Mouse (Mus musculus) embryonic facial prominence, embryonic 15.5 days (tissue): ENCODE data around the gene Mettl7b. TPM values are rescaled to one million over a fixed set of nuclear protein-coding genes. Genes with fewer than 3 reads are reported as not detected.
A peak's percentile ranks its signal among the peaks of the same experiment; 100 is the strongest.

ENCODE experiments used
- ATAC-seq: fragments of 200-750 bp; cut with Nextera tagmentation; 2 replicates; pipeline ENCODE4 v1.8.0; 2017; ENCODE audit warnings: low read depth, moderate TSS enrichment; ENCODE audit not compliant: insufficient number of reproducible peaks, low FRiP score, low TSS enrichment
- H3K27ac ChIP-seq: fragments of 300-500 bp; sonication (generic); replicated peaks from 2 replicates; pipeline ENCODE4 v1.5.1; 2015; ENCODE audit warnings: mild to moderate bottlenecking, inconsistent platforms
- H3K27me3 ChIP-seq: fragments of 300-500 bp; sonication (generic); 2 replicates; pipeline ENCODE4 v1.6.1; 2015; ENCODE audit warnings: inconsistent platforms
- H3K36me3 ChIP-seq: fragments of 300-500 bp; sonication (generic); 2 replicates; pipeline ENCODE4 v1.6.1; 2015; ENCODE audit warnings: mild to moderate bottlenecking, inconsistent platforms
- H3K4me1 ChIP-seq: fragments of 300-500 bp; sonication (generic); 2 replicates; pipeline ENCODE4 v1.6.1; 2015; ENCODE audit warnings: inconsistent platforms
- H3K4me2 ChIP-seq: fragments of 300-500 bp; sonication (generic); replicated peaks from 2 replicates; pipeline ENCODE4 v1.6.1; 2015; ENCODE audit warnings: mild to moderate bottlenecking, inconsistent platforms
- H3K4me3 ChIP-seq: fragments of 300-500 bp; sonication (generic); replicated peaks from 2 replicates; pipeline ENCODE4 v1.5.1; 2015; ENCODE audit warnings: mild to moderate bottlenecking, inconsistent platforms
- H3K9ac ChIP-seq: fragments of 300-500 bp; sonication (generic); 2 replicates; pipeline ENCODE4 v1.6.1; 2015; ENCODE audit warnings: inconsistent platforms
- H3K9me3 ChIP-seq: fragments of 300-500 bp; sonication (generic); replicated peaks from 2 replicates; pipeline ENCODE4 v1.6.1; 2016; ENCODE audit warnings: inconsistent platforms
- WGBS: fragments of 180-500 bp; shearing (Covaris S2); methylation state at CpG from one replicate; pipeline ENCODE4 v1.1.7; 2015; 5-methylcytosine and 5-hydroxymethylcytosine counted together
- polyA plus RNA-seq: library from polyadenylated mRNA; unstranded; fragments of >200 nt; fragmentation: Nextera tagmentation; extraction: Ambion mirVana; gene quantifications from 2 replicates; pipeline ENCODE4 v1.2.1, GENCODE M21; 2015

The Mettl7b gene
- polyA plus RNA-seq, 1 experiment from 2014 or later = 0.31 TPM

DNA sequence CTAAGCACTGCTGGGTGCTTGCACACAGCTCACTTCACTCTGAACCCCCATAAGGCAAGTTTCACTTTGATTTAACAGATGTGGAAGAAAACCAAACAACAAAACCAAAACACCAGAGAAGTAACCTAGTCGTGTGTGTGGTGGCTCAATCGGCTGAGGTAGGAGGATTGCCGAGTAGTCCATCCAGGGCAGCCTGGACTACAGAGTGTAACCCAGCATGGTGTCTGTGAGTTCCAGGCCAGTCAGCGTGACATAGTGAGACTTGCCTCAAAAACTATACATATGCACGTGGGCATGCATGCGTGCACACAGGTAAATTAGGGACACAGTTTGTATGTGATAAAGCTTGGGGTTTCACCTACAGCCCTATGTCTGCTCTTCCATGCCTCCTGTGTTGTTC lies 43.4 kb downstream of the Mettl7b start:
- Histone ChIP-seq H3K4me1 (peaks cover 55% of the 10 kb centered on the region), H3K36me3 (peaks cover 51% of the 10 kb centered on the region), H3K9me3 (no peaks in the 10 kb centered on the region), H3K4me3 (no peak overlapping the region), H3K27ac (no peak overlapping the region), H3K27me3 (no peaks in the 10 kb centered on the region), H3K4me2 (no peak overlapping the region), H3K9ac (no peak overlapping the region)
- no peak for ATAC-seq
- 87% methylated on average over 6 of the region's 6 CpGs for WGBS

GRCm38 (mm10) chr10:128916665-128917064 lies 44.1 kb downstream of the Mettl7b start:
- 87% methylated on average over 3 of the region's 3 CpGs for WGBS
- H3K9me3 ChIP-seq = no peaks in the 10 kb centered on the region
- no peak overlapping the region for H3K4me2 ChIP-seq
- H3K9ac ChIP-seq = no peak overlapping the region
- no peaks in the 10 kb centered on the region for H3K27me3 ChIP-seq
- no peak overlapping the region for H3K4me3 ChIP-seq
- H3K36me3 ChIP-seq = peaks cover 51% of the 10 kb centered on the region
- H3K4me1 ChIP-seq = peaks cover 55% of the 10 kb centered on the region
- H3K27ac ChIP-seq = no peak overlapping the region
- ATAC-seq = no peak

DNA sequence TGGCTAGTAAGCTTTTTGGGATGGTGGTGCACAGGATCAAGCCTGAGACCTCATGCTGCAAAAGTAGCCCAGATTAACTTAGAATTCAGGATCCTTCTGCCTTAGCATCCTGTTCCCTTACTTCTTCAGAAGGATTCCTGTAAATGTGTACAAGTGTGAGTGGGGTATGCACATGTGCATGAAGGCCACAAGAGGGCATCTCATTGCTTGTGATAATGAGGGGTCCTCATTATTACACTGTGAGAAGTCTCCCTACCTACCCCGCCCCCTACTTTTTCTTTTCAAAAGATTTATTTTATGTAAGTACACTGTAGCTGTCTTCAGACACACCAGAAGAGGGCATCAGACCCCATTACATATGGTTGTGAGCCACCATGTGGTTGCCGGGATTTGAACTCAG lies 45.2 kb downstream of the Mettl7b start:
- H3K36me3 ChIP-seq = peaks cover 51% of the 10 kb centered on the region
- ATAC-seq = no peak
- WGBS = 81% methylated on average over 2 of the region's 2 CpGs
- H3K27ac ChIP-seq = no peak overlapping the region
- H3K27me3 ChIP-seq = no peaks in the 10 kb centered on the region
- peaks cover 52% of the 10 kb centered on the region for H3K4me1 ChIP-seq
- no peak overlapping the region for H3K4me2 ChIP-seq
- no peaks in the 10 kb centered on the region for H3K9me3 ChIP-seq
- no peak overlapping the region for H3K9ac ChIP-seq
- H3K4me3 ChIP-seq = no peak overlapping the region

- no peak overlapping the region for H3K27ac ChIP-seq
- H3K4me1 ChIP-seq = peaks cover 45% of the 10 kb centered on the region
- H3K36me3 ChIP-seq = peaks cover 51% of the 10 kb centered on the region
- no peaks in the 10 kb centered on the region for H3K27me3 ChIP-seq
- ATAC-seq = no peak
- no peaks in the 10 kb centered on the region for H3K9me3 ChIP-seq
- H3K9ac ChIP-seq = no peak overlapping the region
- H3K4me3 ChIP-seq = no peak overlapping the region
- no peak overlapping the region for H3K4me2 ChIP-seq
- 87% methylated on average over 12 of the region's 12 CpGs for WGBS
Observed at GRCm38 (mm10) chr10:128913696-128914095, 47.1 kb downstream of the Mettl7b start.

GRCm38 (mm10) chr10:128913219-128913618 lies 47.6 kb downstream of the Mettl7b start:
- no peaks in the 10 kb centered on the region for H3K27me3 ChIP-seq
- H3K9me3 ChIP-seq = no peaks in the 10 kb centered on the region
- H3K36me3 ChIP-seq = peaks cover 48% of the 10 kb centered on the region
- no peak for ATAC-seq
- no peak overlapping the region for H3K4me2 ChIP-seq
- peaks cover 45% of the 10 kb centered on the region for H3K4me1 ChIP-seq
- WGBS = 7% methylated on average over 5 of the region's 5 CpGs
- no peak overlapping the region for H3K4me3 ChIP-seq
- H3K9ac ChIP-seq = no peak overlapping the region
- peak overlapping the region; percentile 52; the same call in 1 of the 2 replicates for H3K27ac ChIP-seq

GRCm38 (mm10) chr10:128912791-128913190 lies 48.0 kb downstream of the Mettl7b start:
- 74% methylated on average over 4 of the region's 4 CpGs for WGBS
- Histone ChIP-seq H3K27ac (peak overlapping the region; percentile 52; the same call in 1 of the 2 replicates), H3K27me3 (no peaks in the 10 kb centered on the region), H3K4me1 (peaks cover 45% of the 10 kb centered on the region), H3K9me3 (no peaks in the 10 kb centered on the region), H3K9ac (no peak overlapping the region), H3K4me3 (no peak overlapping the region), H3K36me3 (peaks cover 44% of the 10 kb centered on the region), H3K4me2 (0 out of 2 replicates have a peak overlapping the region, but pooled peaks have one; percentile 84)
- no peak for ATAC-seq

DNA sequence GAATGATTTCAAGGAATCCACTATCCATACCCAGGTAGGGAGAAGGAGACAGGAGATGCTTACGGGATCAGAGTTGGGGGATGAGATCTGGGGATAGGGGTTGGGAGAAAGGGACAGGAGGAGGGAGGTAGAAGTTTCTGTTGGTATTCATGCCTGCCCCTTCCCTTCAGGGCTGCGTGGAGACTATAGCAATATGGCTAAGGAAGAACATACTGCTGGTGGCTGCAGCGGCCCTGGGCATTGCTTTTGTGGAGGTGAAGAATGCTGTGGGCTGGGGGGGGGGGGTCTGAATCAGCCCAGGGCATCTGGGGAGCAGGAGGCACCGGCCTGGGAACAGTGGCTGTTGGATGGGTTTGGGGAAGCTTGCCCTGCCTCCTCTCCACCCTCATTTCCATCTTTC lies 48.5 kb downstream of the Mettl7b start:
- H3K36me3 ChIP-seq = peaks cover 39% of the 10 kb centered on the region
- no peak overlapping the region for H3K27ac ChIP-seq
- H3K4me1 ChIP-seq = peaks cover 43% of the 10 kb centered on the region
- no peaks in the 10 kb centered on the region for H3K27me3 ChIP-seq
- no peaks in the 10 kb centered on the region for H3K9me3 ChIP-seq
- 72% methylated on average over 4 of the region's 4 CpGs for WGBS
- ATAC-seq = no peak
- no peak overlapping the region for H3K4me3 ChIP-seq
- H3K9ac ChIP-seq = no peak overlapping the region
- peak overlapping the region; percentile 84; the same call in 1 of the 2 replicates for H3K4me2 ChIP-seq

- WGBS = 90% methylated on average over 6 of the region's 6 CpGs
- Histone ChIP-seq H3K36me3 (peaks cover 31% of the 10 kb centered on the region), H3K4me2 (peak overlapping the region; percentile 84), H3K4me1 (peaks cover 43% of the 10 kb centered on the region), H3K4me3 (peak overlapping the region; percentile 92), H3K9ac (no peak overlapping the region), H3K27ac (peak overlapping the region; percentile 98; the same call in 1 of the 2 replicates), H3K27me3 (no peaks in the 10 kb centered on the region), H3K9me3 (no peaks in the 10 kb centered on the region)
- no peak for ATAC-seq
Observed at GRCm38 (mm10) chr10:128911430-128911829, 49.4 kb downstream of the Mettl7b start.

GRCm38 (mm10) chr10:128910066-128910841 lies 50.5 kb downstream of the Mettl7b start:
- peak overlapping the region; percentile 98 for H3K27ac ChIP-seq
- peak overlapping the region; percentile 84 for H3K4me2 ChIP-seq
- H3K9ac ChIP-seq = peak overlapping the region; percentile 95
- WGBS = under 1% methylated on average over 66 of the region's 66 CpGs
- H3K4me3 ChIP-seq = peak overlapping the region; percentile 92
- peaks cover 43% of the 10 kb centered on the region for H3K4me1 ChIP-seq
- H3K9me3 ChIP-seq = no peaks in the 10 kb centered on the region
- peaks cover 22% of the 10 kb centered on the region for H3K36me3 ChIP-seq
- peak; percentile 45 for ATAC-seq
- no peaks in the 10 kb centered on the region for H3K27me3 ChIP-seq

GRCm38 (mm10) chr10:128909567-128910028 lies 51.2 kb downstream of the Mettl7b start:
- peak overlapping the region; percentile 98 for H3K27ac ChIP-seq
- peaks cover 16% of the 10 kb centered on the region for H3K36me3 ChIP-seq
- peak overlapping the region; percentile 95 for H3K9ac ChIP-seq
- WGBS = 3% methylated on average over 34 of the region's 41 CpGs
- H3K27me3 ChIP-seq = no peaks in the 10 kb centered on the region
- no peaks in the 10 kb centered on the region for H3K9me3 ChIP-seq
- ATAC-seq = peak; percentile 89
- H3K4me3 ChIP-seq = peak overlapping the region; percentile 92
- H3K4me2 ChIP-seq = peak overlapping the region; percentile 84
- peaks cover 43% of the 10 kb centered on the region for H3K4me1 ChIP-seq

DNA sequence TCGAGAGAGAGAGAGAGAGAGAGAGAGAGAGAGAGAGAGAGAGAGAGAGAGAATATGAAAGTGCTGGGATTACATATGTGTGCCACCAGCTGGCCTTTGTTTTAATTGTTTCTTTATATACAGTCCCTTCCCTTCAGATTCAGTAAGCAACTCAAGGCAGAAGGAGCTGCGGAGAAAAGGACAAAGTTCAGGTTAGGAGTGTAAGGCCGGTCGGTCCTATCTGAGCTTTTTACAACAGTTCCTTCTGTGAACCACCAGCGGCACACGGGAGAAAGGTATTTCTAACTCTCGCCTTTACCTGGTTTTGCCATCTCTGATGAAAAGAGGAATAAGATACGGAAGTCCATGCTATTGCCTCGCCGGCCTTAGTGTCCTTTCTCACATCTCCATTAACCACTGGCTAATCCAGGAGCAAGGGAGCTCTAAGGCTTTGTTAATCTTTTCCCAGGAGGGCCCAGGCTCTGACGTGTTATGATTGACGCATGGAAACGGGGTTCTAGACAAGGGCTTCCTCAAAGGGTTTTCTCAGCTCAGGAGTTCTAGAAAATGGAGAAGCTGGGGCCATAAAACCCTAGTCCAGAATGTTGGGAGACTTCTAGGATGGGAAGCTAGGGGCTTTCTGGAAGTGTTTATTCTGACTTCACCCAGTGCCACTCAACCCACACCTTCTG lies 51.9 kb downstream of the Mettl7b start:
- no peaks in the 10 kb centered on the region for H3K27me3 ChIP-seq
- H3K36me3 ChIP-seq = peaks cover 9% of the 10 kb centered on the region
- no peak for ATAC-seq
- peak overlapping the region; percentile 98 for H3K27ac ChIP-seq
- peak overlapping the region; percentile 84 for H3K4me2 ChIP-seq
- H3K4me1 ChIP-seq = peaks cover 40% of the 10 kb centered on the region
- peak overlapping the region; percentile 92 for H3K4me3 ChIP-seq
- WGBS = 61% methylated on average over 13 of the region's 13 CpGs
- no peaks in the 10 kb centered on the region for H3K9me3 ChIP-seq
- H3K9ac ChIP-seq = peak overlapping the region; percentile 95
